ENCODE assay signal across 14 mouse cellular contexts in the genomic region with DNA sequence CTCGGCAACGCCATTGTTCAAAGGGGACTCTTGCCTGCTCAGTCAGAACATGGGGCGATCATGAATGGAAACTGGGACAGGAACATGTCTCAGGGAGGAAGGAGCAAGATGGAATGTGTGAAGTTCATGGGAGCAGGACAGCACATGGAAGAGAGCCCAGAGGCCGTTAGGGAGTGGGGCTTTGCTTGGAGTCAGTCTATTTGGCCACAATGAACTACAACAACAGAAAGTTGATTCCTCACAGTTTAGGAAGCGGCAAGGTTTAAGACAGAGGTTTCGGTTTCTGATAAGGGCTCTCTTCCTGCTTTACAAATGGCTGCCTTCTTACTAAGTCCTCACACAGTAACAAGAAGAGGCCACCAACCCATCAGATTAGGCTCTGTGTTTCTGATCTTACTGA. TPM values are rescaled to one million over a fixed set of nuclear protein-coding genes. Genes with fewer than 3 reads are reported as not detected.
DNase-seq lines count a peak whose midpoint lies in the region; ATAC-seq and TF ChIP-seq lines count a peak whose summit lies in the region.
"Had no signal": no experiment of that assay in that cellular context is flagged by ENCODE, and none has a peak within 500 bp of the region (broad histone marks: within the 10 kb centered on the region; RNA-seq: fewer than 3 reads in every experiment).

No protein-coding gene starts in this region.

- no peak overlapping the region for H3K4me2 ChIP-seq in heart, embryonic 11.5 days
- H3K4me2 ChIP-seq in lung, postnatal 0 days (replicated peaks; ENCODE audit: low read depth, low read length): no peak overlapping the region
- H3K4me2 ChIP-seq in intestine, postnatal 0 days (replicated peaks; ENCODE audit: low read depth): no peak overlapping the region
- H3K4me2 ChIP-seq: limb, embryonic 13.5 days; midbrain, embryonic 12.5 days had no signal

- no peak for ATAC-seq in heart, embryonic 11.5 days (replicated peaks; ENCODE audit: insufficient number of reproducible peaks, low FRiP score, low TSS enrichment)
- no peak for ATAC-seq in lung, postnatal 0 days
- peak; percentile 67 for ATAC-seq in activated CD4-positive, CD25-positive, alpha-beta regulatory T cell, adult 4 months
- no peak for ATAC-seq in intestine, postnatal 0 days
- ATAC-seq: forebrain, embryonic 14.5 days had no signal

- H3K9me3 ChIP-seq in heart, embryonic 10.5 days: no peaks in the 10 kb centered on the region
- no peaks in the 10 kb centered on the region for H3K9me3 ChIP-seq in heart, embryonic 11.5 days (replicated peaks; ENCODE audit: control insufficient read depth, low read length)
- no peaks in the 10 kb centered on the region for H3K9me3 ChIP-seq in lung, postnatal 0 days (ENCODE audit: low read length)
- H3K9me3 ChIP-seq in intestine, postnatal 0 days (ENCODE audit: control insufficient read depth): no peaks in the 10 kb centered on the region
- H3K9me3 ChIP-seq: limb, embryonic 13.5 days; midbrain, embryonic 12.5 days had no signal

- H3K27me3 ChIP-seq in heart, embryonic 10.5 days (ENCODE audit: insufficient read depth, poor library complexity, severe bottlenecking): no peaks in the 10 kb centered on the region
- no peaks in the 10 kb centered on the region for H3K27me3 ChIP-seq in heart, embryonic 11.5 days (ENCODE audit: control insufficient read depth, insufficient read depth, low read length)
- no peaks in the 10 kb centered on the region for H3K27me3 ChIP-seq in lung, postnatal 0 days (replicated peaks; ENCODE audit: insufficient read depth, low read length)
- no peaks in the 10 kb centered on the region for H3K27me3 ChIP-seq in intestine, postnatal 0 days (replicated peaks; ENCODE audit: control insufficient read depth, insufficient read depth, low read length)
- H3K27me3 ChIP-seq: limb, embryonic 13.5 days; midbrain, embryonic 12.5 days had no signal

- TF ChIP-seq EP300 in lung, postnatal 0 days (IDR thresholded peaks at IDR 0.05): no peak

- no peaks in the 10 kb centered on the region; the same call in 1 of the 2 replicates for H3K36me3 ChIP-seq in heart, embryonic 10.5 days
- H3K36me3 ChIP-seq in heart, embryonic 11.5 days (ENCODE audit: control insufficient read depth, insufficient read depth, low read length): no peaks in the 10 kb centered on the region
- H3K36me3 ChIP-seq in lung, postnatal 0 days (ENCODE audit: insufficient read depth, low read length): no peaks in the 10 kb centered on the region
- H3K36me3 ChIP-seq in intestine, postnatal 0 days (ENCODE audit: control insufficient read depth, insufficient read depth): peaks cover 5% of the 10 kb centered on the region; the same call in 1 of the 2 replicates
- H3K36me3 ChIP-seq: limb, embryonic 13.5 days; midbrain, embryonic 12.5 days had no signal

- H3K4me1 ChIP-seq in heart, embryonic 10.5 days: peaks cover 26% of the 10 kb centered on the region
- H3K4me1 ChIP-seq in heart, embryonic 11.5 days (ENCODE audit: control insufficient read depth, insufficient read depth, low read length): peaks cover 10% of the 10 kb centered on the region
- no peaks in the 10 kb centered on the region for H3K4me1 ChIP-seq in lung, postnatal 0 days (ENCODE audit: insufficient read depth, low read depth, low read length)
- H3K4me1 ChIP-seq in intestine, postnatal 0 days (replicated peaks; ENCODE audit: control insufficient read depth, insufficient read depth, low read length): 0 out of 2 replicates have a peak, but pooled peaks cover 6% of the 10 kb centered on the region
- H3K4me1 ChIP-seq: limb, embryonic 13.5 days; midbrain, embryonic 12.5 days had no signal

- WGBS in heart, embryonic 10.5 days: 72% methylated on average over 6 of the region's 6 CpGs
- WGBS in heart, embryonic 11.5 days (ENCODE audit: insufficient replicate concordance): 69% methylated on average over 6 of the region's 6 CpGs
- 72% methylated on average over 6 of the region's 6 CpGs for WGBS in lung, postnatal 0 days
- 83% methylated on average over 6 of the region's 6 CpGs for WGBS in intestine, postnatal 0 days

- TF ChIP-seq CTCF in lung, postnatal 0 days (IDR thresholded peaks at IDR 0.05): no peak
- no peak for TF ChIP-seq CTCF in intestine, postnatal 0 days (IDR thresholded peaks at IDR 0.05; ENCODE audit: low read depth)

- no peak for DNase-seq in heart, embryonic 10.5 days (ENCODE audit: low spot score)
- peak; percentile 41 for DNase-seq in lung, postnatal 0 days (ENCODE audit: low spot score)
- DNase-seq in lung, postnatal 36 days: no peak
- DNase-seq in lung, postnatal 4 days: peak; percentile 9 to 38
- DNase-seq: cerebellum, adult 11 months; kidney, adult 11 months; right cerebral cortex, postnatal 14 days; thymus, adult 18-20 months had no signal

- peak overlapping the region; percentile 6; the same call in 1 of the 2 replicates for H3K27ac ChIP-seq in heart, embryonic 10.5 days
- no peak overlapping the region for H3K27ac ChIP-seq in heart, embryonic 11.5 days (ENCODE audit: low read depth, low read length)
- no peak overlapping the region for H3K27ac ChIP-seq in lung, postnatal 0 days (ENCODE audit: low read length)
- H3K27ac ChIP-seq in intestine, postnatal 0 days (ENCODE audit: low read depth, low read length): no peak overlapping the region
- H3K27ac ChIP-seq: limb, embryonic 13.5 days; midbrain, embryonic 12.5 days had no signal

- no peak overlapping the region for H3K9ac ChIP-seq in heart, embryonic 11.5 days (ENCODE audit: low read depth, low read length)
- no peak overlapping the region for H3K9ac ChIP-seq in lung, postnatal 0 days (replicated peaks; ENCODE audit: low read depth)
- H3K9ac ChIP-seq in intestine, postnatal 0 days (ENCODE audit: low read depth, low read length): no peak overlapping the region
- H3K9ac ChIP-seq: limb, embryonic 13.5 days; midbrain, embryonic 12.5 days had no signal

- no peak overlapping the region for H3K4me3 ChIP-seq in heart, embryonic 10.5 days
- H3K4me3 ChIP-seq in heart, embryonic 11.5 days (ENCODE audit: low read depth, low read length): no peak overlapping the region
- H3K4me3 ChIP-seq in lung, postnatal 0 days (ENCODE audit: low read depth, low read length): no peak overlapping the region
- no peak overlapping the region for H3K4me3 ChIP-seq in intestine, postnatal 0 days (ENCODE audit: low read depth, low read length)
- H3K4me3 ChIP-seq: limb, embryonic 13.5 days; midbrain, embryonic 12.5 days had no signal

RNA-seq across cellular contexts. Expression of gene Ndrg3, which starts 24.5 kb away (rescaled TPM):
- polyA plus RNA-seq in heart, embryonic 10.5 days (2016; fragmentation: Nextera tagmentation; extraction: Ambion mirVana): 42.1 and 46.2 TPM in 2 replicates
- polyA plus RNA-seq in heart, embryonic 11.5 days (2014; fragmentation: Nextera tagmentation; extraction: Ambion mirVana): 34.4 and 38.1 TPM in 2 replicates
- 22.8 and 25.4 TPM in 2 replicates for polyA plus RNA-seq in lung, postnatal 0 days (2015; fragmentation: Nextera tagmentation; extraction: Ambion mirVana)
- polyA plus RNA-seq in activated CD4-positive, CD25-positive, alpha-beta regulatory T cell, adult 4 months (2017; shearing (Covaris generic)): 100 to 1,000 TPM; 107 to 115 TPM
- 25.1 and 25.3 TPM in 2 replicates for polyA plus RNA-seq in intestine, postnatal 0 days (2015; fragmentation: Nextera tagmentation; extraction: Ambion mirVana)

RNA-seq across cellular contexts. Expression of gene Dsn1, which starts 39.6 kb away (rescaled TPM):
- polyA plus RNA-seq in heart, embryonic 10.5 days (2016; fragmentation: Nextera tagmentation; extraction: Ambion mirVana): 43.7 and 44.0 TPM in 2 replicates
- polyA plus RNA-seq in heart, embryonic 11.5 days (2014; fragmentation: Nextera tagmentation; extraction: Ambion mirVana): 38.4 and 48.4 TPM in 2 replicates
- 7.2 and 9.5 TPM in 2 replicates for polyA plus RNA-seq in lung, postnatal 0 days (2015; fragmentation: Nextera tagmentation; extraction: Ambion mirVana)
- 10 to 100 TPM; 16.0 to 17.1 TPM for polyA plus RNA-seq in activated CD4-positive, CD25-positive, alpha-beta regulatory T cell, adult 4 months (2017; shearing (Covaris generic))
- 7.7 and 7.9 TPM in 2 replicates for polyA plus RNA-seq in intestine, postnatal 0 days (2015; fragmentation: Nextera tagmentation; extraction: Ambion mirVana)

Comparison
In these comparisons a context has a peak if more than half of its experiments do, and no peak if none do; other contexts are left out.
1. DNase-seq: peak in lung, postnatal 0 days (single experiment) and lung, postnatal 4 days (2 of 2); none in heart, embryonic 10.5 days (single experiment) and lung, postnatal 36 days (single experiment).